Mouse (Mus musculus): ENCODE results near the gene Pou4f1. TPM values are rescaled to one million over a fixed set of nuclear protein-coding genes. Genes with fewer than 3 reads are reported as not detected.
A peak's percentile ranks its signal among the peaks of the same experiment; 100 is the strongest.

Pou4f1 gene
- polyA plus RNA-seq, 1 experiment from 2014 or later = 63.1 TPM

GRCm38 (mm10) chr14:104466557-104466956, 1.2 kb downstream of the Pou4f1 start:
- Histone ChIP-seq H3K27ac (ENCODE audit: low read length) (peak overlapping the region; percentile 87), H3K9me3 (replicated peaks; ENCODE audit: control insufficient read depth, low read length, poor library complexity, severe bottlenecking) (no peaks in the 10 kb centered on the region), H3K9ac (ENCODE audit: low read depth, low read length) (0 out of 2 replicates have a peak overlapping the region, but pooled peaks have one; percentile 52), H3K36me3 (ENCODE audit: control insufficient read depth, insufficient read depth, low read length) (no peaks in the 10 kb centered on the region), H3K4me1 (ENCODE audit: control insufficient read depth, insufficient read depth, low read length) (peaks cover 18% of the 10 kb centered on the region), H3K27me3 (ENCODE audit: control insufficient read depth, insufficient read depth, low read depth, low read length) (peaks cover 45% of the 10 kb centered on the region), H3K4me3 (ENCODE audit: low read depth, low read length) (peak overlapping the region; percentile 52), H3K4me2 (ENCODE audit: low read length) (peak overlapping the region; percentile 72)
- no peak for ATAC-seq
- under 1% methylated on average over 31 of the region's 43 CpGs for WGBS

GRCm38 (mm10) chr14:104465483-104466235, 2.1 kb downstream of the Pou4f1 start:
- Histone ChIP-seq H3K4me3 (ENCODE audit: low read depth, low read length) (peak overlapping the region; percentile 52), H3K9ac (ENCODE audit: low read depth, low read length) (peak overlapping the region; percentile 2), H3K9me3 (replicated peaks; ENCODE audit: control insufficient read depth, low read length, poor library complexity, severe bottlenecking) (no peaks in the 10 kb centered on the region), H3K4me1 (ENCODE audit: control insufficient read depth, insufficient read depth, low read length) (peaks cover 18% of the 10 kb centered on the region), H3K36me3 (ENCODE audit: control insufficient read depth, insufficient read depth, low read length) (no peaks in the 10 kb centered on the region), H3K27me3 (ENCODE audit: control insufficient read depth, insufficient read depth, low read depth, low read length) (peaks cover 36% of the 10 kb centered on the region), H3K27ac (ENCODE audit: low read length) (peak overlapping the region; percentile 47), H3K4me2 (ENCODE audit: low read length) (peak overlapping the region; percentile 72)
- under 1% methylated on average over 61 of the region's 64 CpGs for WGBS
- no peak for ATAC-seq

GRCm38 (mm10) chr14:104464841-104465240, 3.0 kb downstream of the Pou4f1 start:
- Histone ChIP-seq H3K4me2 (ENCODE audit: low read length) (peak overlapping the region; percentile 72), H3K9ac (ENCODE audit: low read depth, low read length) (no peak overlapping the region), H3K27me3 (ENCODE audit: control insufficient read depth, insufficient read depth, low read depth, low read length) (peaks cover 31% of the 10 kb centered on the region), H3K4me3 (ENCODE audit: low read depth, low read length) (peak overlapping the region; percentile 52), H3K27ac (ENCODE audit: low read length) (peak overlapping the region; percentile 47), H3K4me1 (ENCODE audit: control insufficient read depth, insufficient read depth, low read length) (peaks cover 20% of the 10 kb centered on the region), H3K36me3 (ENCODE audit: control insufficient read depth, insufficient read depth, low read length) (no peaks in the 10 kb centered on the region), H3K9me3 (replicated peaks; ENCODE audit: control insufficient read depth, low read length, poor library complexity, severe bottlenecking) (no peaks in the 10 kb centered on the region)
- ATAC-seq = no peak
- 8% methylated on average over 5 of the region's 5 CpGs for WGBS

- peak overlapping the region; percentile 9 for H3K4me3 ChIP-seq (ENCODE audit: low read depth, low read length)
- H3K36me3 ChIP-seq (ENCODE audit: control insufficient read depth, insufficient read depth, low read length) = no peaks in the 10 kb centered on the region
- no peaks in the 10 kb centered on the region for H3K9me3 ChIP-seq (replicated peaks; ENCODE audit: control insufficient read depth, low read length, poor library complexity, severe bottlenecking)
- no peak overlapping the region for H3K9ac ChIP-seq (ENCODE audit: low read depth, low read length)
- no peak overlapping the region for H3K27ac ChIP-seq (ENCODE audit: low read length)
- H3K4me1 ChIP-seq (ENCODE audit: control insufficient read depth, insufficient read depth, low read length) = peaks cover 23% of the 10 kb centered on the region
- peaks cover 23% of the 10 kb centered on the region for H3K27me3 ChIP-seq (ENCODE audit: control insufficient read depth, insufficient read depth, low read depth, low read length)
- peak overlapping the region; percentile 26; the same call in 1 of the 2 replicates for H3K4me2 ChIP-seq (ENCODE audit: low read length)
- WGBS = 6% methylated on average over 5 of the region's 5 CpGs
- ATAC-seq = no peak
Observed at GRCm38 (mm10) chr14:104463631-104464250, 4.1 kb downstream of the Pou4f1 start.

- Histone ChIP-seq H3K4me2 (ENCODE audit: low read length) (peak overlapping the region; percentile 41), H3K4me1 (ENCODE audit: control insufficient read depth, insufficient read depth, low read length) (peaks cover 11% of the 10 kb centered on the region), H3K9ac (ENCODE audit: low read depth, low read length) (no peak overlapping the region), H3K27ac (ENCODE audit: low read length) (no peak overlapping the region), H3K36me3 (ENCODE audit: control insufficient read depth, insufficient read depth, low read length) (no peaks in the 10 kb centered on the region), H3K27me3 (ENCODE audit: control insufficient read depth, insufficient read depth, low read depth, low read length) (peaks cover 19% of the 10 kb centered on the region), H3K9me3 (replicated peaks; ENCODE audit: control insufficient read depth, low read length, poor library complexity, severe bottlenecking) (no peaks in the 10 kb centered on the region), H3K4me3 (ENCODE audit: low read depth, low read length) (no peak overlapping the region)
- no peak for ATAC-seq
- WGBS = 4% methylated on average over 10 of the region's 10 CpGs
Observed at GRCm38 (mm10) chr14:104461286-104462240, 6.2 kb downstream of the Pou4f1 start.

GRCm38 (mm10) chr14:104460325-104461285, 7.2 kb downstream of the Pou4f1 start:
- Histone ChIP-seq H3K4me1 (ENCODE audit: control insufficient read depth, insufficient read depth, low read length) (peaks cover 5% of the 10 kb centered on the region), H3K27me3 (ENCODE audit: control insufficient read depth, insufficient read depth, low read depth, low read length) (peaks cover 19% of the 10 kb centered on the region), H3K4me3 (ENCODE audit: low read depth, low read length) (peak overlapping the region; percentile 22), H3K9ac (ENCODE audit: low read depth, low read length) (no peak overlapping the region), H3K9me3 (replicated peaks; ENCODE audit: control insufficient read depth, low read length, poor library complexity, severe bottlenecking) (no peaks in the 10 kb centered on the region), H3K36me3 (ENCODE audit: control insufficient read depth, insufficient read depth, low read length) (no peaks in the 10 kb centered on the region), H3K4me2 (ENCODE audit: low read length) (peak overlapping the region; percentile 41), H3K27ac (ENCODE audit: low read length) (0 out of 2 replicates have a peak overlapping the region, but pooled peaks have one; percentile 5)
- under 1% methylated on average over 58 of the region's 59 CpGs for WGBS
- ATAC-seq = peak; percentile 87

GRCm38 (mm10) chr14:104459513-104460111, 8.2 kb downstream of the Pou4f1 start:
- Histone ChIP-seq H3K27me3 (ENCODE audit: control insufficient read depth, insufficient read depth, low read depth, low read length) (peaks cover 22% of the 10 kb centered on the region), H3K9ac (ENCODE audit: low read depth, low read length) (0 out of 2 replicates have a peak overlapping the region, but pooled peaks have one; percentile 31), H3K4me1 (ENCODE audit: control insufficient read depth, insufficient read depth, low read length) (peaks cover 5% of the 10 kb centered on the region), H3K9me3 (replicated peaks; ENCODE audit: control insufficient read depth, low read length, poor library complexity, severe bottlenecking) (no peaks in the 10 kb centered on the region), H3K27ac (ENCODE audit: low read length) (peak overlapping the region; percentile 58; the same call in 1 of the 2 replicates), H3K4me3 (ENCODE audit: low read depth, low read length) (peak overlapping the region; percentile 22), H3K36me3 (ENCODE audit: control insufficient read depth, insufficient read depth, low read length) (no peaks in the 10 kb centered on the region), H3K4me2 (ENCODE audit: low read length) (peak overlapping the region; percentile 41)
- ATAC-seq = peak; percentile 40; the same call in 1 of the 2 replicates
- under 1% methylated on average over 25 of the region's 25 CpGs for WGBS

Measured in midbrain, embryonic 16.5 days (tissue).